Mouse (Mus musculus): ENCODE results near the gene Mrps24. TPM values are rescaled to one million over a fixed set of nuclear protein-coding genes. Genes with fewer than 3 reads are reported as not detected.
A peak's percentile ranks its signal among the peaks of the same experiment; 100 is the strongest.

Mrps24 gene
- total RNA-seq, 1 experiment = 125 TPM

DNA sequence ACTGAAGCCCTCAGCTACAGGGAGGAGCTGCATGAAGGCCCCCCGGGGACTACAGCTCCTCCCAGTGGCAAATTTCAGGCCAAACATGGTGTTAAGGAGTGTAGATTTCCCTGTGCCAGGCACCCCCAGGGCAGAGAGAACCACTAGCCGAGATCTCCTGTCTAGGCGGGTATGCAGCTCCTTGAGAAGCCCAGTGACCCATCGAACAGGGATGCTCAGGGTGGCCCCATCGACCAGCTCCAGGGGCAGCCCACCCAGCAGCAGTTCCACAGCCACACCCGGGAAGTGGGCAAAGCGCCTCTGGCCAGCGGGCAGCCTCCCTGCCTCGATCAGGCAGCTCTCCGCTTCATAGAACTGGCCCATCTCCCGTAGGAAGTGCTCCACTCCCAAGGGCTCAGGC is 766 bp upstream of the Mrps24 start:
- TF ChIP-seq ZNF384 (IDR thresholded peaks at IDR 0.05; ENCODE audit: low read depth, low read length) = no peak
- no peak for TF ChIP-seq CHD2 (IDR thresholded peaks at IDR 0.05; ENCODE audit: low read depth, low read length)
- TF ChIP-seq HCFC1 (IDR thresholded peaks at IDR 0.05; ENCODE audit: borderline replicate concordance, insufficient read depth, low read length) = no peak
- no peak for TF ChIP-seq ZC3H11A (IDR thresholded peaks at IDR 0.05; ENCODE audit: borderline replicate concordance, low read depth, low read length)
- no peak for TF ChIP-seq MAFK (IDR thresholded peaks at IDR 0.05; ENCODE audit: insufficient read depth, low read depth, low read length)
- no peak overlapping the region for H3K27ac ChIP-seq (ENCODE audit: insufficient read depth, low read depth, low read length, poor library complexity, severe bottlenecking)
- H3K9me3 ChIP-seq (ENCODE audit: control insufficient read depth, insufficient read depth, low read depth, low read length) = no peaks in the 10 kb centered on the region
- DNase-seq (ENCODE audit: low read depth, low spot score) = no peak
- in situ Hi-C loops (cut with MboI; ENCODE audit: low sequenced_read_pairs in 2 of 2, unreplicated experiment in 2 of 2) = no loop called here
- peak overlapping the region; percentile 27 to 31; a peak in 3 of 4 replicates for H3K4me3 ChIP-seq (ENCODE audit: insufficient read depth in 1 of 2, low read depth in 1 of 2, low read length in 2 of 2, poor library complexity in 1 of 2, severe bottlenecking in 1 of 2)
- H3K9ac ChIP-seq (ENCODE audit: insufficient read depth, low read depth, low read length, poor library complexity, severe bottlenecking) = peak overlapping the region; percentile 14; the same call in 1 of the 2 replicates
- H3K4me1 ChIP-seq (ENCODE audit: control insufficient read depth in 2 of 2, insufficient read depth in 2 of 2, low read length in 2 of 2, poor library complexity in 1 of 2) = peaks cover 0 to 21% of the 10 kb centered on the region in 2 experiments; a peak in 3 of 4 replicates
- peaks cover 12% of the 10 kb centered on the region; the same call in 1 of the 2 replicates for H3K36me3 ChIP-seq (ENCODE audit: control insufficient read depth, insufficient read depth, low read length, poor library complexity, severe bottlenecking)

- peak overlapping the region in 1 of 2 experiments; percentile 11; a peak in 2 of 4 replicates for H3K4me3 ChIP-seq (ENCODE audit: insufficient read depth in 1 of 2, low read depth in 1 of 2, low read length in 2 of 2, poor library complexity in 1 of 2, severe bottlenecking in 1 of 2)
- no peak overlapping the region for H3K9ac ChIP-seq (ENCODE audit: insufficient read depth, low read depth, low read length, poor library complexity, severe bottlenecking)
- TF ChIP-seq MAFK (IDR thresholded peaks at IDR 0.05; ENCODE audit: insufficient read depth, low read depth, low read length) (no peak), CHD2 (IDR thresholded peaks at IDR 0.05; ENCODE audit: low read depth, low read length) (no peak), HCFC1 (IDR thresholded peaks at IDR 0.05; ENCODE audit: borderline replicate concordance, insufficient read depth, low read length) (no peak), ZNF384 (IDR thresholded peaks at IDR 0.05; ENCODE audit: low read depth, low read length) (no peak), ZC3H11A (IDR thresholded peaks at IDR 0.05; ENCODE audit: borderline replicate concordance, low read depth, low read length) (no peak)
- no peak for DNase-seq (ENCODE audit: low read depth, low spot score)
- in situ Hi-C loops (cut with MboI; ENCODE audit: low sequenced_read_pairs in 2 of 2, unreplicated experiment in 2 of 2) = no loop called here
- H3K27ac ChIP-seq (ENCODE audit: insufficient read depth, low read depth, low read length, poor library complexity, severe bottlenecking) = no peak overlapping the region
- H3K9me3 ChIP-seq (ENCODE audit: control insufficient read depth, insufficient read depth, low read depth, low read length) = no peaks in the 10 kb centered on the region
- H3K4me1 ChIP-seq (ENCODE audit: control insufficient read depth in 2 of 2, insufficient read depth in 2 of 2, low read length in 2 of 2, poor library complexity in 1 of 2) = peaks cover 0 to 21% of the 10 kb centered on the region in 2 experiments; a peak in 3 of 4 replicates
- peaks cover 12% of the 10 kb centered on the region; the same call in 1 of the 2 replicates for H3K36me3 ChIP-seq (ENCODE audit: control insufficient read depth, insufficient read depth, low read length, poor library complexity, severe bottlenecking)
Measured at GRCm38 (mm10) chr11:5715179-5715578, 301 bp downstream of the Mrps24 start.

- H3K9ac ChIP-seq (ENCODE audit: insufficient read depth, low read depth, low read length, poor library complexity, severe bottlenecking) = peak overlapping the region; percentile 96
- no peaks in the 10 kb centered on the region for H3K9me3 ChIP-seq (ENCODE audit: control insufficient read depth, insufficient read depth, low read depth, low read length)
- DNase-seq (ENCODE audit: low read depth, low spot score) = peak; percentile 87
- H3K4me1 ChIP-seq (ENCODE audit: control insufficient read depth in 2 of 2, insufficient read depth in 2 of 2, low read length in 2 of 2, poor library complexity in 1 of 2) = peaks cover 4 to 12% of the 10 kb centered on the region in 2 experiments; a peak in 2 of 4 replicates
- in situ Hi-C loops (cut with MboI; ENCODE audit: low sequenced_read_pairs in 2 of 2, unreplicated experiment in 2 of 2) = no loop called here
- TF ChIP-seq ZC3H11A (IDR thresholded peaks at IDR 0.05; ENCODE audit: borderline replicate concordance, low read depth, low read length) (no peak), MAFK (IDR thresholded peaks at IDR 0.05; ENCODE audit: insufficient read depth, low read depth, low read length) (no peak), ZNF384 (IDR thresholded peaks at IDR 0.05; ENCODE audit: low read depth, low read length) (no peak), HCFC1 (IDR thresholded peaks at IDR 0.05; ENCODE audit: borderline replicate concordance, insufficient read depth, low read length) (no peak), CHD2 (IDR thresholded peaks at IDR 0.05; ENCODE audit: low read depth, low read length) (no peak)
- peaks cover 14% of the 10 kb centered on the region; the same call in 1 of the 2 replicates for H3K36me3 ChIP-seq (ENCODE audit: control insufficient read depth, insufficient read depth, low read length, poor library complexity, severe bottlenecking)
- H3K27ac ChIP-seq (ENCODE audit: insufficient read depth, low read depth, low read length, poor library complexity, severe bottlenecking) = peak overlapping the region; percentile 53; the same call in 1 of the 2 replicates
- H3K4me3 ChIP-seq (ENCODE audit: insufficient read depth in 1 of 2, low read depth in 1 of 2, low read length in 2 of 2, poor library complexity in 1 of 2, severe bottlenecking in 1 of 2) = peak overlapping the region; percentile 89 to 98
Measured at GRCm38 (mm10) chr11:5707530-5708353, 7.7 kb downstream of the Mrps24 start.

DNA sequence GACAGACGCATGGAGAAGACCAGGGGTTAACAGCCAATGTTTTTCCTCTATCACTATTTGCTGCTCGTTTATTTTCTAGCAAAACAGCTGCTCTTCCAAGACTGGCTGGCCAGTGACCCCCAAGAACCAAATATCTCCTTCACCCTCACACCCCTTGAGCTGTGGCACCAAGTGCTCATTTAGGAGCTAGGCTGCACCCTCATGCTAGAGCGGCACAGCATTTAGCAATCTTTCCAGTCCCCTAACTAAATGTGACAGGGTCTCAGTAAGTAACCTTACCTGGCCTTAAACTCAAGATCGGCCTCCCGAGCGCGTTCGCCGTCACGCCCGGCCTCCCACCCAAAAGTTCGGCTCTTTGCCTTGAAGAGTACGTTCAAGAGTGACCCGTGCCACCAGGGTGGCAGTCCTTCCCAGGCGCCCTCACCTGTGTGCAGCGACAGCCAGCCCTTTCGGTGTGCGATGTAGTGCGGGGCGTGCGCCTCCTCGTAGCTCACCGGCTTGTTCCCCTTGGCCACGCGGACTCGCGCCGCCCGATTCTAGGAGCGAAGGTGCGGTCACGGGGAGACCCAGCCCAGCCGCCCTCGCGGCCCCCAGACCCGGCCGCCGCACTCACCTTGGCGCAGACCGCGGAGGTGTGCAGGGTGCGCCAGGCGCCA is 8.5 kb downstream of the Mrps24 start:
- in situ Hi-C loops (cut with MboI; ENCODE audit: low sequenced_read_pairs in 2 of 2, unreplicated experiment in 2 of 2) = no loop called here
- Histone ChIP-seq H3K9ac (ENCODE audit: insufficient read depth, low read depth, low read length, poor library complexity, severe bottlenecking) (peak overlapping the region; percentile 96), H3K27ac (ENCODE audit: insufficient read depth, low read depth, low read length, poor library complexity, severe bottlenecking) (peak overlapping the region; percentile 53; the same call in 1 of the 2 replicates), H3K4me3 (ENCODE audit: insufficient read depth in 1 of 2, low read depth in 1 of 2, low read length in 2 of 2, poor library complexity in 1 of 2, severe bottlenecking in 1 of 2) (peak overlapping the region; percentile 89 to 98), H3K36me3 (ENCODE audit: control insufficient read depth, insufficient read depth, low read length, poor library complexity, severe bottlenecking) (peaks cover 14% of the 10 kb centered on the region; the same call in 1 of the 2 replicates), H3K4me1 (ENCODE audit: control insufficient read depth in 2 of 2, insufficient read depth in 2 of 2, low read length in 2 of 2, poor library complexity in 1 of 2) (peaks cover 7 to 12% of the 10 kb centered on the region in 2 experiments; a peak in 3 of 4 replicates), H3K9me3 (ENCODE audit: control insufficient read depth, insufficient read depth, low read depth, low read length) (no peaks in the 10 kb centered on the region)
- no peak for TF ChIP-seq ZC3H11A (IDR thresholded peaks at IDR 0.05; ENCODE audit: borderline replicate concordance, low read depth, low read length)
- 0 out of 2 replicates have a peak, but pooled peaks have one; percentile 14 for TF ChIP-seq HCFC1 (IDR thresholded peaks at IDR 0.05; ENCODE audit: borderline replicate concordance, insufficient read depth, low read length)
- DNase-seq (ENCODE audit: low read depth, low spot score) = no peak
